In the genomic region with DNA sequence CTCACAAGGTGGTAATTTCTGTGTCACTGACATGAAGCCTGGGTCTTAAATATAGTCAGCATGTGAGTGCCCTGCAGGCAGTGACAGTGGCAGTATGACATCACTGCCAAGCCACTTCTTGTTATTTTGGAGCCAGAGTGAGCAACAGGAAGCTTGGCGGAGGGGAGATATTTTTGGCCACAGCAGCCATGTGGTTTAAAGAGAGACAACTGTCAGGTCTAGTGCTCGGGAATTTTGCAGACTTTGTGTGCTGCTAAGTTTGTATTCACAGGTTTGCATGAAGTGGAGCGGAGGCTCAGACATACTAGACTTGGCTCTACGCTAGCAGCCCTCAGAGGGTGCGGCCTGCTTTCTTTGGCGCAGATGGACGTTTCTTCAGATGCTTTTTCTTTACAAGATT, we compare ENCODE assay signal across 8 mouse cellular contexts.
DNase-seq lines count a peak whose midpoint lies in the region; ATAC-seq and TF ChIP-seq lines count a peak whose summit lies in the region.

No protein-coding gene starts in this region.

- 0 out of 2 replicates have a peak overlapping the region, but pooled peaks have one; percentile 29 for H3K27ac ChIP-seq in forebrain, postnatal 0 days (ENCODE audit: low read depth, low read length)
- no peak overlapping the region for H3K27ac ChIP-seq in forebrain, embryonic 15.5 days (replicated peaks)
- H3K27ac ChIP-seq in heart, adult 2 months, result peak overlapping the region; percentile 91

- no peak for TF ChIP-seq CTCF in forebrain, postnatal 0 days (IDR thresholded peaks at IDR 0.05; ENCODE audit: low read depth)
- TF ChIP-seq CTCF in heart, adult 2 months (IDR thresholded peaks at IDR 0.05), result no peak

- 0 out of 2 replicates have a peak, but pooled peaks cover 13% of the 10 kb centered on the region for H3K36me3 ChIP-seq in forebrain, postnatal 0 days (ENCODE audit: insufficient read depth)
- no peaks in the 10 kb centered on the region for H3K36me3 ChIP-seq in forebrain, embryonic 15.5 days
- H3K36me3 ChIP-seq in heart, adult 2 months (ENCODE audit: control insufficient read depth, insufficient read depth, low read length), result peaks cover 6% of the 10 kb centered on the region

- ATAC-seq in forebrain, postnatal 0 days, result peak; percentile 87
- ATAC-seq in forebrain, embryonic 15.5 days (replicated peaks), result no peak

- no peaks in the 10 kb centered on the region for H3K27me3 ChIP-seq in forebrain, postnatal 0 days (ENCODE audit: insufficient read depth, low read length)
- H3K27me3 ChIP-seq in forebrain, embryonic 15.5 days, result no peaks in the 10 kb centered on the region
- H3K27me3 ChIP-seq in heart, adult 2 months (ENCODE audit: control insufficient read depth, insufficient read depth, low read length), result no peaks in the 10 kb centered on the region

- DNase-seq in forebrain, postnatal 0 days, result peak; percentile 57
- peak; percentile 65 for DNase-seq in c-Kit-positive CD71-negative TER-119-negative erythroid progenitor cells, embryonic 14.5 days (ENCODE audit: low read depth)
- DNase-seq in heart, adult 2 months, result peak; percentile 54 to 80
- DNase-seq in layer of hippocampus, adult 9-11 months, result peak; percentile 91
- DNase-seq in lung, postnatal 14 days, result peak; percentile 39
- peak; percentile 38 for DNase-seq in thymus, postnatal 14 days
- no peak for DNase-seq in ovary, postnatal 10 days (ENCODE audit: low spot score)

- no peaks in the 10 kb centered on the region for H3K4me1 ChIP-seq in forebrain, postnatal 0 days (ENCODE audit: insufficient read depth)
- no peaks in the 10 kb centered on the region for H3K4me1 ChIP-seq in forebrain, embryonic 15.5 days
- H3K4me1 ChIP-seq in heart, adult 2 months (ENCODE audit: control insufficient read depth, insufficient read depth, low read length), result peaks cover 16% of the 10 kb centered on the region

- TF ChIP-seq EP300 in heart, adult 2 months (IDR thresholded peaks at IDR 0.05; ENCODE audit: insufficient read depth, low read depth, low read length), result 0 out of 2 replicates have a peak, but pooled peaks have one; percentile 53

- TF ChIP-seq POLR2A in heart, adult 2 months (IDR thresholded peaks at IDR 0.05; ENCODE audit: insufficient read depth, low read depth, low read length), result no peak

- H3K79me2 ChIP-seq in heart, adult 2 months (replicated peaks; ENCODE audit: control insufficient read depth, insufficient read depth, low read length), result no peaks in the 10 kb centered on the region

- H3K4me3 ChIP-seq in forebrain, postnatal 0 days (ENCODE audit: low read depth, low read length), result no peak overlapping the region
- no peak overlapping the region for H3K4me3 ChIP-seq in forebrain, embryonic 15.5 days
- 0 out of 2 replicates have a peak overlapping the region, but pooled peaks have one; percentile 30 for H3K4me3 ChIP-seq in heart, adult 2 months

- WGBS in forebrain, postnatal 0 days, result 59% methylated on average over 7 of the region's 7 CpGs
- whole genome bisulfite sequencing in forebrain, embryonic 15.5 days, result 78% methylated on average over 7 of the region's 7 CpGs
- WGBS in heart, adult 2 months, result 4% methylated on average over 7 of the region's 7 CpGs

- no peak overlapping the region for H3K9ac ChIP-seq in forebrain, postnatal 0 days
- H3K9ac ChIP-seq in forebrain, embryonic 15.5 days (replicated peaks), result no peak overlapping the region
- peak overlapping the region; percentile 58 for H3K9ac ChIP-seq in heart, adult 2 months (ENCODE audit: low read depth, low read length)

- H3K9me3 ChIP-seq in forebrain, postnatal 0 days (ENCODE audit: low read length), result no peaks in the 10 kb centered on the region
- no peaks in the 10 kb centered on the region for H3K9me3 ChIP-seq in forebrain, embryonic 15.5 days

- H3K4me2 ChIP-seq in forebrain, postnatal 0 days (ENCODE audit: low read depth), result no peak overlapping the region
- no peak overlapping the region for H3K4me2 ChIP-seq in forebrain, embryonic 15.5 days (replicated peaks)

- intact Hi-C loops in heart, adult 2 months (cut with DNase I), result loop anchor here (10.0 kb wide), 1 partner anchor 233 kb away; no protein-coding TSS in a partner anchor
